Mouse (Mus musculus): ENCODE results near the gene Rabif. TPM values are rescaled to one million over a fixed set of nuclear protein-coding genes. Genes with fewer than 3 reads are reported as not detected.

The Rabif gene
- total and polyA plus RNA-seq, 2 experiments from 2014 or later = 35.0 to 74.6 TPM

- H3K4me1 ChIP-seq (ENCODE audit: insufficient read depth) = peaks cover 2% of the 10 kb centered on the region; the same call in 1 of the 2 replicates
- ATAC-seq (no peak), DNase-seq (no peak)
- no peak overlapping the region for H3K27ac ChIP-seq (ENCODE audit: low read depth, low read length)
- peak overlapping the region; percentile 81 for H3K9ac ChIP-seq
- H3K9me3 ChIP-seq (ENCODE audit: low read length) = no peaks in the 10 kb centered on the region
- H3K4me3 ChIP-seq (ENCODE audit: low read depth, low read length) = peak overlapping the region; percentile 93
- peaks cover 9% of the 10 kb centered on the region; the same call in 1 of the 2 replicates for H3K36me3 ChIP-seq (ENCODE audit: insufficient read depth)
- no peak for TF ChIP-seq CTCF (IDR thresholded peaks at IDR 0.05; ENCODE audit: low read depth)
- peak overlapping the region; percentile 73 for H3K4me2 ChIP-seq (ENCODE audit: low read depth)
- 24% methylated on average over 5 of the region's 5 CpGs for WGBS
- H3K27me3 ChIP-seq (ENCODE audit: insufficient read depth, low read length) = no peaks in the 10 kb centered on the region
Observed at GRCm38 (mm10) chr1:134456060-134456459, 38.4 kb upstream of the Rabif start.

DNA sequence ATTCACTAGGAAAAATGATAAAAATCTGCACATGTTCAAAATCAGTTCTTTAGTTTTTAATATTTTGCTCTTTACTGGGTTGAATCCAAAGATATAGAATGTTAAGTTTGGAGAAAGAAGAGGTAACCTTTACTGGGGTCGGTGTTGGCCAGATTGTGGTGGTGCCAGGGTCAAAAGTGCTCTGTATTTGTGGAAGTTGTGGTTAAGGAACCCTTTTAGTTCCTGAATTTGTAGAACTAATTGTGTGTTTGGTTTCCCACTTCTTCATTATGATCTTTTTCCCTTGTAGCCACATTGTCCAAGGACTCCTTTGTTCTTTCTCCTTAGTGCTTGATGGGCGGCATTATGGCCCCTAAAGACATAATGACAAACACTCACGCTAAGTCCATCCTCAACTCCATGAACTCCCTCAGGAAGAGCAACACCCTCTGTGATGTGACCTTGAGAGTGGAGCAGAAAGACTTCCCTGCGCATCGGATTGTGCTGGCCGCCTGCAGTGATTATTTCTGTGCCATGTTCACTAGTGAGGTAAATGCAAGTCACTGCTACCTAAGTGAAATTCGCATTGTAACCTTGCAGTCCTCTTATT is 36.2 kb upstream of the Rabif start:
- no peak for TF ChIP-seq CTCF (IDR thresholded peaks at IDR 0.05; ENCODE audit: low read depth)
- H3K4me3 ChIP-seq (ENCODE audit: low read depth, low read length) = no peak overlapping the region
- DNase-seq = no peak
- H3K9ac ChIP-seq = no peak overlapping the region
- no peaks in the 10 kb centered on the region for H3K9me3 ChIP-seq (ENCODE audit: low read length)
- H3K27ac ChIP-seq (ENCODE audit: low read depth, low read length) = no peak overlapping the region
- WGBS = 92% methylated on average over 7 of the region's 7 CpGs
- no peak overlapping the region for H3K4me2 ChIP-seq (ENCODE audit: low read depth)
- H3K27me3 ChIP-seq (ENCODE audit: insufficient read depth, low read length) = no peaks in the 10 kb centered on the region
- peaks cover 17% of the 10 kb centered on the region; the same call in 1 of the 2 replicates for H3K36me3 ChIP-seq (ENCODE audit: insufficient read depth)
- no peak for ATAC-seq
- peaks cover 2% of the 10 kb centered on the region; the same call in 1 of the 2 replicates for H3K4me1 ChIP-seq (ENCODE audit: insufficient read depth)

- WGBS = 88% methylated on average over 1 of the region's 1 CpGs
- H3K27me3 ChIP-seq (ENCODE audit: insufficient read depth, low read length) = no peaks in the 10 kb centered on the region
- TF ChIP-seq CTCF (IDR thresholded peaks at IDR 0.05; ENCODE audit: low read depth) = no peak
- H3K4me2 ChIP-seq (ENCODE audit: low read depth) = no peak overlapping the region
- H3K4me1 ChIP-seq (ENCODE audit: insufficient read depth) = peaks cover 2% of the 10 kb centered on the region; the same call in 1 of the 2 replicates
- no peak overlapping the region for H3K4me3 ChIP-seq (ENCODE audit: low read depth, low read length)
- ATAC-seq (no peak), DNase-seq (no peak)
- no peaks in the 10 kb centered on the region for H3K9me3 ChIP-seq (ENCODE audit: low read length)
- H3K36me3 ChIP-seq (ENCODE audit: insufficient read depth) = peaks cover 29% of the 10 kb centered on the region
- no peak overlapping the region for H3K27ac ChIP-seq (ENCODE audit: low read depth, low read length)
- H3K9ac ChIP-seq = no peak overlapping the region
Observed at GRCm38 (mm10) chr1:134460294-134461284, 33.9 kb upstream of the Rabif start.

GRCm38 (mm10) chr1:134484623-134485022 is 9.8 kb upstream of the Rabif start:
- no peak for TF ChIP-seq CTCF (IDR thresholded peaks at IDR 0.05; ENCODE audit: low read depth)
- Histone ChIP-seq H3K9me3 (ENCODE audit: low read length) (no peaks in the 10 kb centered on the region), H3K27ac (ENCODE audit: low read depth, low read length) (no peak overlapping the region), H3K36me3 (ENCODE audit: insufficient read depth) (peaks cover 56% of the 10 kb centered on the region), H3K4me3 (ENCODE audit: low read depth, low read length) (no peak overlapping the region), H3K4me1 (ENCODE audit: insufficient read depth) (no peaks in the 10 kb centered on the region), H3K4me2 (ENCODE audit: low read depth) (no peak overlapping the region), H3K27me3 (ENCODE audit: insufficient read depth, low read length) (no peaks in the 10 kb centered on the region), H3K9ac (no peak overlapping the region)
- ATAC-seq (no peak), DNase-seq (no peak)
- 97% methylated on average over 2 of the region's 2 CpGs for WGBS

DNA sequence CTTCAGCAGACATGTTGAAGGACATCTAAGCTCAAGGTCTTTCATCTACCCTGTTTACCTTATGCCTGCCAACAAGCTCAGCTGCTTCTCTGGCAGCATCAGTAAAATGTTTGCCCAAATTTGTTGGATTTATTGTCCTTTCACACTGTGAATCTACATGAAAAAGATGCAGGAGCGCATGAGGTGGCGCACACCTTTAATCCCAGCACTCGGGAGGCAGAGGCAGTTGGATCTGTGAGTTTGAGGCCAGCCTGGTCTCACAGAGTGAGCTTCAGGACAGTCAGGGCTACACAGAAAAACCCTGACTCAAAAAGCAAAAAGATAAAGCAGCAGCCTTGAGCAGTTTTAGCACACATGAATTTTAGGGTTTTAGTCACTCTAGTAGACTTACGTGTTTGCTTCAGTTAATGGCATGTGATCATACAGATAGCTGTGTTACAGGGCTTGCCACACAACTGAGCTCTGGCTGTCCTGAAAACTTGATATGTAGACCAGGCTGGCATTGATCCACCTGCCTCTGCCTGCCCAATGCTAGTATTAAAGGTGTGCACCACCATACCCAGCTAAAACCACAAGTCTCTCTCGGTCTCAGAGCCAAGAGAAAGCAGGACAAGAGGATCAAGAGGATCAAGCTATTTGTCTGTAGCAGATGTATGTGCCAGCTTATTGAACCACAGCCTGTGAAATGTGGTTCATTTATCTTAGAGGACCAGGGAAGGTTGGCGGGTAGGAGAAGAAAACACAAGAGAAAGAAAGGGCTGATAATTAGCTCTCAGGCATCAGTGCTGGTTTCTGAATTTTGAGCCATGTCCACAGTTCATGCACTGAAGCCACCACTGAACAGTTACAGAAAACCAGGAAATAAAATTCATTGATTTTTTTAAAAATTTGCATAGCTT is 3.3 kb upstream of the Rabif start:
- 91% methylated on average over 6 of the region's 6 CpGs for WGBS

GRCm38 (mm10) chr1:134492276-134492675 is 2.2 kb upstream of the Rabif start:
- H3K27ac ChIP-seq (ENCODE audit: low read depth, low read length) = no peak overlapping the region
- H3K36me3 ChIP-seq (ENCODE audit: insufficient read depth) = peaks cover 28% of the 10 kb centered on the region
- H3K4me1 ChIP-seq (ENCODE audit: insufficient read depth) = no peaks in the 10 kb centered on the region
- H3K27me3 ChIP-seq (ENCODE audit: insufficient read depth, low read length) = no peaks in the 10 kb centered on the region
- no peak for DNase-seq
- H3K4me3 ChIP-seq (ENCODE audit: low read depth, low read length) = no peak overlapping the region
- no peak for TF ChIP-seq CTCF (IDR thresholded peaks at IDR 0.05; ENCODE audit: low read depth)
- WGBS = 78% methylated on average over 7 of the region's 7 CpGs
- H3K9me3 ChIP-seq (ENCODE audit: low read length) = no peaks in the 10 kb centered on the region
- no peak for ATAC-seq
- no peak overlapping the region for H3K9ac ChIP-seq
- no peak overlapping the region for H3K4me2 ChIP-seq (ENCODE audit: low read depth)

More for the DNA sequence above, 3.3 kb upstream of the Rabif start:
- DNase-seq (no peak), ATAC-seq (no peak)
- H3K9me3 ChIP-seq (ENCODE audit: low read length) = no peaks in the 10 kb centered on the region
- no peak overlapping the region for H3K4me2 ChIP-seq (ENCODE audit: low read depth)
- no peak overlapping the region for H3K27ac ChIP-seq (ENCODE audit: low read depth, low read length)
- H3K27me3 ChIP-seq (ENCODE audit: insufficient read depth, low read length) = no peaks in the 10 kb centered on the region
- H3K36me3 ChIP-seq (ENCODE audit: insufficient read depth) = peaks cover 31% of the 10 kb centered on the region
- no peaks in the 10 kb centered on the region for H3K4me1 ChIP-seq (ENCODE audit: insufficient read depth)
- no peak overlapping the region for H3K9ac ChIP-seq
- no peak for TF ChIP-seq CTCF (IDR thresholded peaks at IDR 0.05; ENCODE audit: low read depth)
- no peak overlapping the region for H3K4me3 ChIP-seq (ENCODE audit: low read depth, low read length)

Data from forebrain, postnatal 0 days (tissue).